Mouse (Mus musculus) monocyte, adult 59 days (primary cell): ENCODE data around the gene Ugp2. TPM values are rescaled to one million over a fixed set of nuclear protein-coding genes. Genes with fewer than 3 reads are reported as not detected.

Experiments used
- total RNA-seq, 2 experiments: library from RNA; stranded (reverse); gene quantifications; one replicate each; pipeline ENCODE4 v1.2.4; 2023

Gene Ugp2
- 10 to 100 TPM; 76.5 to 86.5 TPM for total RNA-seq

DNA sequence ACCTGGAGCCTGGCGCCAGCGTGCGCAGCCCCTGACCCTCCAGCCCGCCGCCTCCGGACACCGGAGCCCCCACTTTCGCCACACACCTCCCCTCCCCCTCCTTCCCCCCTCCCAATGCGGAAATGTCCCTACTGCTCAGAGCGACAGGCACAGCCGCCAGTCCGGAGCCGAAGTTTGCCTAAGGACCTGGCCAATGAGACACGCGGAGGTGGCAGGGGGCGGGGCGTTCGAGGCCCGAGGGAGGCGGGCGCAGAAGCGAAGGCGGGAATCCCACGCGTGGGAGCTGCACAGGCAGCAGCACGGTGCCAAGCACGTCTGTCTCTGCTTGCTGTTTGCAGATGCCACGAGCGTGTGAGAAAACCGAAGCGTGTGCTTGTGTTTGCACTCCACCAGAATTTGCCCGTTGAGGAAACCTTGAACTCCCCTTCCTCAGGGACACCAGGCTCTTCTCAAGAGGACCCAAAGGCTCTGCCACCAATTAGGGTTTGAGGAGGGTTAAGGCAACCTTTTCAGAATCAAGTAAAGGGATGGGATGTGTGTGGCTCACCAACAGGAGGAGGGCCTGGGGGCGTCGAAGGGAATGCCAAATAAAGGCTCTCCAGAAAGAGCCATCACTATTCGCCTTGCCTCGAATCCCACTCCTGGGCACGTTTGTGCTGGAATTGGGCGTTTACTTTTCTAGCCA is at the start of gene Ugp2:
TSS of gene Ugp2 (minus strand) at position 80 of the 685 bp plus-strand sequence.

Other genes with a start within 250 kb of the Ugp2 start
- 10 to 100 TPM; 68.3 to 74.0 TPM for gene Vps54, start 131.9 kb downstream of the Ugp2 start, total RNA-seq
- 1 to 10 TPM; 5.1 to 7.1 TPM for gene Wdpcp, start 201.0 kb upstream of the Ugp2 start, total RNA-seq
- 100 to 1,000 TPM in 1 of 2 experiments, 10 to 100 TPM in 1; 96.7 to 106 TPM for gene Mdh1, start 201.2 kb upstream of the Ugp2 start, total RNA-seq